Mouse (Mus musculus) liver, adult 2 months (tissue): ENCODE results near the gene Rnf43. TPM values are rescaled to one million over a fixed set of nuclear protein-coding genes. Genes with fewer than 3 reads are reported as not detected.

ENCODE experiments used
- DNase-seq: peaks from one replicate; pipeline ENCODE4 v3.0.0-alpha.2; 2011; ENCODE audit warnings: low read depth, low spot score; ENCODE audit errors: extremely low read depth
- H3K27ac ChIP-seq: fragments of 200-500 bp; replicated peaks from 2 replicates; pipeline ENCODE4 v1.5.1; 2012; ENCODE audit warnings: low read depth, mild to moderate bottlenecking, control low read depth, inconsistent platforms, low read length; ENCODE audit not compliant: insufficient read depth
- H3K27me3 ChIP-seq: fragments of 200-500 bp; 2 replicates; pipeline ENCODE4 v1.6.1; 2012; ENCODE audit warnings: mild to moderate bottlenecking, moderate library complexity, low read length, inconsistent platforms; ENCODE audit not compliant: control insufficient read depth, insufficient read depth
- H3K36me3 ChIP-seq: fragments of 200-500 bp; 2 replicates; pipeline ENCODE4 v1.6.1; 2012; ENCODE audit warnings: low read length, inconsistent platforms; ENCODE audit not compliant: control insufficient read depth, insufficient read depth
- H3K4me1 ChIP-seq: fragments of 200-500 bp; 2 replicates; pipeline ENCODE4 v1.6.1; 2011; ENCODE audit warnings: low read length; ENCODE audit not compliant: control insufficient read depth, insufficient read depth
- H3K4me3 ChIP-seq: fragments of 200-500 bp; 2 replicates; pipeline ENCODE4 v1.5.1; 2011; ENCODE audit warnings: low read depth, mild to moderate bottlenecking, control low read depth, low read length, moderate library complexity; ENCODE audit not compliant: insufficient read depth
- H3K79me2 ChIP-seq: fragments of 200-500 bp; 2 replicates; pipeline ENCODE4 v1.6.1; 2012; ENCODE audit warnings: inconsistent platforms, mild to moderate bottlenecking, low read length, moderate library complexity; ENCODE audit not compliant: control insufficient read depth, insufficient read depth
- H3K9ac ChIP-seq: fragments of 200-500 bp; 2 replicates; pipeline ENCODE4 v1.6.1; 2012; ENCODE audit warnings: low read depth, mild to moderate bottlenecking, control low read depth, inconsistent platforms, low read length
- CTCF ChIP-seq: fragments of 200-500 bp; IDR thresholded peaks from 2 replicates; pipeline ENCODE4 v1.5.1; 2011; ENCODE audit warnings: low read depth, low read length, control low read depth
- POLR2A ChIP-seq: fragments of 200-500 bp; IDR thresholded peaks from 2 replicates; pipeline ENCODE4 v1.6.1; 2011; ENCODE audit warnings: low read length, control low read depth; ENCODE audit not compliant: insufficient read depth; ENCODE audit errors: extremely low read depth
- WGBS: fragments of 180-500 bp; shearing (Covaris S2); methylation state at CpG from one replicate; pipeline ENCODE4 v1.1.7; 2018; 5-methylcytosine and 5-hydroxymethylcytosine counted together
- polyA plus RNA-seq: library from polyadenylated mRNA; depleted of rRNA; stranded (reverse); fragments of >200 nt; gene quantifications from 2 replicates; pipeline ENCODE4 v1.2.3, GENCODE M21; 2012
- total RNA-seq: library from RNA; depleted of rRNA; stranded (reverse); fragments of >200 nt; gene quantifications from 2 replicates; pipeline ENCODE4 v1.2.3, GENCODE M21; 2014

Rnf43 gene
- total and polyA plus RNA-seq, 2 experiments = 14.1 to 19.5 TPM

DNA sequence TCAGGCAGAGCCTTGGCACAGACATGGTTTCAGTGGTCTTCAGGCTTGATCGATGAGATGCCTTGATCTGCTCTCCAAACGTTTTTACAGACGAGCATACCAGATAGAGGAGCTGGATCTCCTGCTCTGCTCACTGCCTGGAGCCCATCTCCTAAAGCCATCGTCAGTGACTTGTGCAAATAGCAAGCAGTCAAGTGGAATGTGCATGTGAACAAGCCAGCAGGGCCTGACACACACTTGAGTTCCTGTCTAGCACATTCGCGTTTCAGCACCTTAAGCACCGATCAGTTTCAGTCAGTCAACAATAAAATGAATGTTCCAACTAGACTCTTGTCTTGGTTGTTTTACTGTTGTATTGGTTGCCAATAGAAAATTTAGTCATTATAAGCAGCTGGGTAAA lies 3.3 kb upstream of the Rnf43 start:
- 76% methylated on average over 7 of the region's 7 CpGs for WGBS
- Histone ChIP-seq H3K36me3 (no peaks in the 10 kb centered on the region), H3K4me3 (no peak overlapping the region), H3K9ac (no peak overlapping the region), H3K79me2 (0 out of 2 replicates have a peak, but pooled peaks cover under 1% of the 10 kb centered on the region), H3K27me3 (no peaks in the 10 kb centered on the region), H3K27ac (no peak overlapping the region), H3K4me1 (no peaks in the 10 kb centered on the region)
- no peak for DNase-seq
- TF ChIP-seq CTCF (no peak), POLR2A (no peak)

DNA sequence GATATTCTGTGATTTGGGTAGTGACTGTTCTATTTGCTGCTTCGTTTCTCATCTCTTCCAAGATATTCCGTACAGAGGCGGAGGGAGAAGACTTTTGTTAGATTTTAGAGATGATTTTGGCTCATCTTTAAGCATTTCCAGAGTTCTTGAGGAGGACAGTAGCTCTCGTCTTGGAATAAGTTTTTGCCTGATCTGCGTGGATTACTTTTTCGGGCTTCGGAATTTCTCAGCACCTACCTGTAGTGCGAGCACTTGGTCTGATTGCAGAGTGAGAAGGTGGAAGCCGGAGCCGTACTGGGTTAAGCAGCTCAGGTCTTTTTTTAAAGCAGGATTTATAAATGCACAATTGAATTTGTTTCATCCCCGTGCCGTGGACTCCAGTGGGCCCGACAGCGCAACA lies 300 bp downstream of the Rnf43 start:
- Histone ChIP-seq H3K27me3 (no peaks in the 10 kb centered on the region), H3K36me3 (no peaks in the 10 kb centered on the region), H3K79me2 (peaks cover 5% of the 10 kb centered on the region; the same call in 1 of the 2 replicates), H3K9ac (peak overlapping the region; percentile 82), H3K4me1 (0 out of 2 replicates have a peak, but pooled peaks cover 2% of the 10 kb centered on the region), H3K27ac (peak overlapping the region; percentile 73), H3K4me3 (peak overlapping the region; percentile 66)
- TF ChIP-seq POLR2A = no peak
- TF ChIP-seq CTCF = no peak
- no peak for DNase-seq
- WGBS = 9% methylated on average over 14 of the region's 14 CpGs

DNA sequence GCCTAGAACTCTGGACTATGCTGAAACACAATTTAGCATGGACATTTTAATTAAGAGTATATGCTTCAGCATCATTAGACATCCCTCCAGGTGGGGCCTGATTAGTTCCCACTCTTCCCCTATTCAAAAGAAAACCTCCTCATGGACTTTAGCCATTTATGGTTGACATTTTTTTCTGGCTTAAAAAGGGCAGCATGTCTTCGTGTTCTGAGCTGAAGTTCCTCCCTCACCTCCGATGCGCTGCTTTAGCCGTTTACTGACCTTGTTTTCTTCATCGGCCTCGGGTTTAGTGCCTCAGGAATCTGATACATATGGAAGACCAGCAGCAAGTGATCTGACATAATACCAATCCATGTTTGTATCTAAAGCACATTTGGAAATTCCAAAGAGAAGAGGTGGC lies 1.4 kb downstream of the Rnf43 start:
- no peaks in the 10 kb centered on the region for H3K36me3 ChIP-seq
- DNase-seq = peak; percentile 55
- WGBS = 21% methylated on average over 6 of the region's 6 CpGs
- H3K79me2 ChIP-seq = peaks cover 5% of the 10 kb centered on the region; the same call in 1 of the 2 replicates
- 0 out of 2 replicates have a peak, but pooled peaks cover 2% of the 10 kb centered on the region for H3K4me1 ChIP-seq
- no peaks in the 10 kb centered on the region for H3K27me3 ChIP-seq
- H3K9ac ChIP-seq = peak overlapping the region; percentile 70
- TF ChIP-seq CTCF (no peak), POLR2A (no peak)
- H3K4me3 ChIP-seq = peak overlapping the region; percentile 66
- H3K27ac ChIP-seq = peak overlapping the region; percentile 59

DNA sequence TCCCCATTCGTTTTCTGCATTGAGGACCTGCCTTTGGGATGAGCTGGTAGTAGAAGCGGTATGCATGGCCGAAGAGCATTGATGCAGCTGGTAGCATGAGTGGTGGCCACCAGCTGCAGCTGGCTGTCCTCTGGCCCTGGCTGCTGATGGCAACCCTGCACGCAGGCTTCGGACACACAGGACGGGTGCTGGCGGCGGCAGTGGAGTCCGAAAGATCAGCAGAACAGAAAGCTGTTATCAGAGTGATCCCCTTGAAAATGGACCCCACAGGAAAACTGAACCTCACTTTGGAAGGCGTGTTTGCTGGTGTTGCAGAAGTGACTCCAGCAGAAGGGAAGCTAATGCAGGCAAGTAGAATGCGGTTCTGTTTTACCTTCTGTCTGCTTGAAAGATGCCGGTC lies 2.0 kb downstream of the Rnf43 start:
- Histone ChIP-seq H3K27ac (peak overlapping the region; percentile 59), H3K79me2 (peaks cover 5% of the 10 kb centered on the region; the same call in 1 of the 2 replicates), H3K27me3 (no peaks in the 10 kb centered on the region), H3K9ac (peak overlapping the region; percentile 70), H3K4me3 (peak overlapping the region; percentile 66), H3K36me3 (no peaks in the 10 kb centered on the region), H3K4me1 (0 out of 2 replicates have a peak, but pooled peaks cover 2% of the 10 kb centered on the region)
- TF ChIP-seq CTCF = 0 out of 2 replicates have a peak, but pooled peaks have one; percentile 7
- TF ChIP-seq POLR2A = no peak
- DNase-seq = peak; percentile 65
- WGBS = 29% methylated on average over 12 of the region's 12 CpGs

DNA sequence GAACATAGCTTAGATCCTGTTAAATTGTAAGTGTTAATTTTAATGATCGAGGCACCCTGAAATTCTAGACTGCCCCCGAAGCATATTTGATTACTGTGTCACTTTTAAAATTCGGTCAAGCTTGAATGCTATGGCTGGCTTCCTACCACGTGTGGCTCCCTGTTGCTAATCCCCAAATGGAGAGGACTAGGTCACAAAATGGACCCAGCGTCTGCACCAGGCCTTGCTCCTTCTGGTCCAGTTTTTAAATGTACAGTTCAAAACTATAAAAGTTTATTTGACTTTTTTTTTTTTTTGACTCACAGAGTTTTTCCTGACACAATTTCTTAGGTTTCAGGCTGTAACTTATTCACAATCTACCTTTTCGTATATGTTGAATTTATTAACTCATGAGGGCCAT lies 2.7 kb downstream of the Rnf43 start:
- Histone ChIP-seq H3K4me1 (0 out of 2 replicates have a peak, but pooled peaks cover 2% of the 10 kb centered on the region), H3K9ac (no peak overlapping the region), H3K27me3 (no peaks in the 10 kb centered on the region), H3K79me2 (peaks cover 5% of the 10 kb centered on the region; the same call in 1 of the 2 replicates), H3K36me3 (no peaks in the 10 kb centered on the region), H3K4me3 (peak overlapping the region; percentile 40), H3K27ac (no peak overlapping the region)
- peak; percentile 80 for DNase-seq
- TF ChIP-seq CTCF (no peak), POLR2A (no peak)
- WGBS = 31% methylated on average over 6 of the region's 6 CpGs

DNA sequence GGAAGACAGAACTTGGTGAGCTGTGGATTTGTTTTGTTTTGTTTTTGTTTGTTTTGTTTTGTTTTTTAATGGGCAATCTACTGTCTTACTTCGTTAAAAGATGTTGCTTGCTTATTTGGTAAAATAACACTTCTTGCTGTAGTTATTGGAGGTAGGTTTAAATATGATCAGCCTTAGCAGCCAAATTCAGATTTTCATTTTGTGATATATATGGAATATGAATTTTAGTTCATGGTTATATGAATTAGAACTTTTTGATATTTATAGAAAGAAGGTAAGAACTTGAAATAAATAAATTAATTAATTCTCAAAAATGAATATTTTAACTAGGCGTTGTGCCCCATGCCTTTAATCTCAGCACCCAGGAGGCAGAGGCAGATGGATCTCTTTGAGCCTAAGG lies 3.1 kb downstream of the Rnf43 start:
- Histone ChIP-seq H3K36me3 (no peaks in the 10 kb centered on the region), H3K27ac (no peak overlapping the region), H3K4me3 (peak overlapping the region; percentile 53; the same call in 1 of the 2 replicates), H3K27me3 (no peaks in the 10 kb centered on the region), H3K4me1 (0 out of 2 replicates have a peak, but pooled peaks cover 2% of the 10 kb centered on the region), H3K9ac (no peak overlapping the region), H3K79me2 (peaks cover 5% of the 10 kb centered on the region; the same call in 1 of the 2 replicates)
- DNase-seq = no peak
- WGBS = 33% methylated on average over 2 of the region's 2 CpGs
- no peak for TF ChIP-seq CTCF
- TF ChIP-seq POLR2A = no peak
